Comparison of ENCODE assay signal across 22 mouse cellular contexts in the genomic region with DNA sequence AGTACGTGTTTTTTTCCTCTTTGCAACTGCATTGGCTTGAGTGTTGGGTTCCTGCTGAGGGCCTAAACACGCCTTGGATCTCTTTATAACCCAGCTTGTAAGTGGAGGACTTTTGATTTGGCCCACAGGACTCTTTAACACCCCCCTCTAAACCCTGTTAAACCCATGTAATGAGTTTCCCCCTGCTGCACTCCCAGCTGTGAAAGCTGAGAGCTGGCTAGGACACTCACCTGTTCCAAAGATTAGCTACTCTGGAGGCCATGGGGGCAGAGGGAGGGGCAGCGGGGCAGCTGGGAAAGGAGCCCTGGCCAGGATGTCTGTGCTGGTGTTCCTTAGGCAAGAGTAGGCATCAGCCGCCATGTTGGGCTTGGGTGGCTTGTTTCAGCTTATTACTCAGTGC.
A peak's percentile ranks its signal among the peaks of the same experiment; 100 is the strongest.
DNase-seq lines count a peak whose midpoint lies in the region; ATAC-seq lines count a peak whose summit lies in the region.
"Had no signal": no experiment of that assay in that cellular context is flagged by ENCODE, and none has a peak within 500 bp of the region (broad histone marks: within the 10 kb centered on the region; RNA-seq: fewer than 3 reads in every experiment).

No protein-coding gene starts in this region.

- no peak overlapping the region for H3K9ac ChIP-seq in limb, embryonic 11.5 days (ENCODE audit: low read length)
- no peak overlapping the region for H3K9ac ChIP-seq in limb, embryonic 13.5 days
- H3K9ac ChIP-seq: embryonic facial prominence, embryonic 12.5 days; embryonic facial prominence, embryonic 15.5 days; forebrain, embryonic 12.5 days had no signal

- DNase-seq in limb, embryonic 11.5 days (ENCODE audit: low spot score) = peak; percentile 53
- DNase-seq in limb, embryonic 10.5 days (ENCODE audit: low spot score) = no peak
- no peak for DNase-seq in lung, postnatal 10 days
- no peak for DNase-seq in heart, adult 8-10 months (ENCODE audit: low spot score)
- DNase-seq: adrenal gland, adult 2 months; adrenal gland, postnatal 10 days; adrenal gland, postnatal 25 days; cerebellum, adult 11 months; cerebellum, adult 18-20 months; cerebellum, adult 8-10 months; cerebellum, adult 9-11 months; cerebellum, postnatal 14 days; cerebellum, postnatal 36 days; embryo, embryonic 11 days had no signal

- no peak overlapping the region for H3K4me3 ChIP-seq in limb, embryonic 11.5 days (ENCODE audit: low read depth, low read length)
- no peak overlapping the region for H3K4me3 ChIP-seq in limb, embryonic 10.5 days
- H3K4me3 ChIP-seq in limb, embryonic 13.5 days = no peak overlapping the region
- H3K4me3 ChIP-seq: embryonic facial prominence, embryonic 12.5 days; embryonic facial prominence, embryonic 15.5 days; erythroblast, embryonic 14.5 days; forebrain, embryonic 10.5 days; forebrain, embryonic 12.5 days had no signal

- 46% methylated on average over 4 of the region's 4 CpGs for WGBS in limb, embryonic 11.5 days
- 78% methylated on average over 4 of the region's 4 CpGs for WGBS in limb, embryonic 10.5 days
- 35% methylated on average over 4 of the region's 4 CpGs for WGBS in limb, embryonic 13.5 days

- H3K4me1 ChIP-seq in limb, embryonic 11.5 days (ENCODE audit: control insufficient read depth, insufficient read depth, low read length) = peaks cover 8% of the 10 kb centered on the region; the same call in 1 of the 2 replicates
- peaks cover 55% of the 10 kb centered on the region for H3K4me1 ChIP-seq in limb, embryonic 10.5 days
- peaks cover 32% of the 10 kb centered on the region for H3K4me1 ChIP-seq in limb, embryonic 13.5 days
- H3K4me1 ChIP-seq: forebrain, embryonic 12.5 days had no signal

- H3K27ac ChIP-seq in limb, embryonic 11.5 days (replicated peaks; ENCODE audit: low read depth, low read length) = no peak overlapping the region
- H3K27ac ChIP-seq in limb, embryonic 10.5 days = no peak overlapping the region
- H3K27ac ChIP-seq in limb, embryonic 13.5 days = no peak overlapping the region
- H3K27ac ChIP-seq: embryonic facial prominence, embryonic 12.5 days; embryonic facial prominence, embryonic 15.5 days; forebrain, embryonic 10.5 days; forebrain, embryonic 12.5 days had no signal

- H3K4me2 ChIP-seq in limb, embryonic 11.5 days (ENCODE audit: low read depth, severe bottlenecking) = no peak overlapping the region
- H3K4me2 ChIP-seq in limb, embryonic 13.5 days (replicated peaks) = no peak overlapping the region
- H3K4me2 ChIP-seq: embryonic facial prominence, embryonic 12.5 days; embryonic facial prominence, embryonic 15.5 days; forebrain, embryonic 12.5 days had no signal

- ATAC-seq in limb, embryonic 11.5 days (ENCODE audit: insufficient number of reproducible peaks, low FRiP score, low TSS enrichment, low read depth) = no peak
- ATAC-seq in limb, embryonic 13.5 days (ENCODE audit: low FRiP score, low read depth) = peak; percentile 77
- ATAC-seq: forebrain, embryonic 14.5 days; forebrain, embryonic 16.5 days had no signal

- no peaks in the 10 kb centered on the region for H3K36me3 ChIP-seq in limb, embryonic 11.5 days (ENCODE audit: control insufficient read depth, insufficient read depth, low read length)
- no peaks in the 10 kb centered on the region for H3K36me3 ChIP-seq in limb, embryonic 10.5 days
- H3K36me3 ChIP-seq in limb, embryonic 13.5 days = no peaks in the 10 kb centered on the region
- H3K36me3 ChIP-seq: embryonic facial prominence, embryonic 12.5 days; embryonic facial prominence, embryonic 15.5 days; forebrain, embryonic 10.5 days; forebrain, embryonic 12.5 days had no signal

- peaks cover 17% of the 10 kb centered on the region for H3K27me3 ChIP-seq in limb, embryonic 11.5 days (ENCODE audit: control insufficient read depth, insufficient read depth, low read length)
- H3K27me3 ChIP-seq in limb, embryonic 10.5 days (ENCODE audit: low read depth, poor library complexity, severe bottlenecking) = peaks cover 64% of the 10 kb centered on the region
- H3K27me3 ChIP-seq in limb, embryonic 13.5 days = peaks cover 86% of the 10 kb centered on the region

- no peaks in the 10 kb centered on the region for H3K9me3 ChIP-seq in limb, embryonic 11.5 days (ENCODE audit: control insufficient read depth, low read length)
- no peaks in the 10 kb centered on the region for H3K9me3 ChIP-seq in limb, embryonic 10.5 days (replicated peaks)
- no peaks in the 10 kb centered on the region for H3K9me3 ChIP-seq in limb, embryonic 13.5 days
- H3K9me3 ChIP-seq: embryonic facial prominence, embryonic 12.5 days; embryonic facial prominence, embryonic 15.5 days; forebrain, embryonic 10.5 days; forebrain, embryonic 12.5 days had no signal
